Mouse (Mus musculus) embryonic facial prominence, embryonic 14.5 days (tissue): ENCODE data around the gene Marveld1. TPM values are rescaled to one million over a fixed set of nuclear protein-coding genes. Genes with fewer than 3 reads are reported as not detected.

ENCODE experiments used
- ATAC-seq: fragments of 200-750 bp; cut with Nextera tagmentation; 2 replicates; pipeline ENCODE4 v1.8.0; 2017; ENCODE audit warnings: low read depth, moderate number of reproducible peaks, moderate TSS enrichment
- DNase-seq: peaks from one replicate; pipeline ENCODE4 v3.0.0-alpha.2; 2015; ENCODE audit warnings: low spot score
- H3K27ac ChIP-seq: fragments of 300-500 bp; sonication (generic); replicated peaks from 2 replicates; pipeline ENCODE4 v1.5.1; 2014; ENCODE audit warnings: low read depth, mild to moderate bottlenecking, low read length, moderate library complexity
- H3K27me3 ChIP-seq: fragments of 300-500 bp; sonication (generic); replicated peaks from 2 replicates; pipeline ENCODE4 v1.6.1; 2014; ENCODE audit warnings: low read length; ENCODE audit not compliant: control insufficient read depth, insufficient read depth
- H3K36me3 ChIP-seq: fragments of 300-500 bp; sonication (generic); 2 replicates; pipeline ENCODE4 v1.6.1; 2014; ENCODE audit warnings: low read length, mixed read lengths; ENCODE audit not compliant: control insufficient read depth, insufficient read depth
- H3K4me1 ChIP-seq: fragments of 300-500 bp; sonication (generic); 2 replicates; pipeline ENCODE4 v1.6.1; 2014; ENCODE audit warnings: antibody characterized with exemption, low read length; ENCODE audit not compliant: control insufficient read depth, insufficient read depth
- H3K4me2 ChIP-seq: fragments of 300-500 bp; sonication (generic); 2 replicates; pipeline ENCODE4 v1.6.1; 2014; ENCODE audit warnings: low read depth, mild to moderate bottlenecking, low read length, moderate library complexity, mixed read lengths
- H3K4me3 ChIP-seq: fragments of 300-500 bp; sonication (generic); 2 replicates; pipeline ENCODE4 v1.5.1; 2014; ENCODE audit warnings: low read depth, mild to moderate bottlenecking, low read length
- H3K9ac ChIP-seq: fragments of 300-500 bp; sonication (generic); 2 replicates; pipeline ENCODE4 v1.6.1; 2014; ENCODE audit warnings: low read depth, mild to moderate bottlenecking, low read length, moderate library complexity, mixed read lengths
- H3K9me3 ChIP-seq: fragments of 300-500 bp; sonication (generic); 2 replicates; pipeline ENCODE4 v1.6.1; 2016; ENCODE audit warnings: low read length; ENCODE audit not compliant: control insufficient read depth
- WGBS: fragments of 180-500 bp; shearing (Covaris S2); extraction: QIAGEN DNeasy Blood & Tissue Kit; methylation state at CpG from one replicate; pipeline ENCODE4 v1.1.7; 2014; 5-methylcytosine and 5-hydroxymethylcytosine counted together
- polyA plus RNA-seq: library from polyadenylated mRNA; unstranded; fragments of >200 nt; fragmentation: Nextera tagmentation; extraction: Ambion mirVana; gene quantifications from 2 replicates; pipeline ENCODE4 v1.2.1, GENCODE M21; 2014

Gene Marveld1
- polyA plus RNA-seq = 19.4 and 21.0 TPM in 2 replicates

DNA sequence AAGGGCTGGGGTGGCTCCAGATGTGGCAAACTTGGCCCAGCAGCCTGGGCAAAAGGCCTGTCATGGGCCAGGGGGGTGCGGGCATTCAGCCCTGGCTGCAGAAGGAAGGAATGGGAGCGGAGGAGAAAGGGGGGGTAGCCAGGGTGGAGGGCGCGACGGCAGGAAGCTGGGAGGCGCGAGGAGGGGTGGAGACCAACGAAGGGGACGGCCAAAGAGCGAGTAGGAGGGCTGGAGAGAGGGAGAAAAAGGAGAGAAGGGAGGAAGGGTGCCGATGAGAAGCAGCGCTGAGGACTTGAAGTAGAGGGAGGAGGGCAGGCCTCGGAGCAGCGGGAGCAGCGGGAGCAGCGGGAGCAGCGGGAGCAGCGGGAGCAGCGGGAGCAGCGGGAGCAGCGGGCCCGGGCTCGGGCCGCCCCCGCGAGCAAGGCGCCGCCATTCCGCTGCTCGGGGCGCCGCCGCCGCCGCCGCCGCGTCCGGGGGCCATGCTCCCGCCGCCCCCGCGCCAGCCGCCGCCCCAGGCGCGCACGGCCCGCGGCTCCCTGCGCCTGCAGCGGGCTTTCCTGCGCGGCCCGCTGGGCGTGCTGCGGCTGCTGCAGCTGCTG lies at the start of gene Marveld1:
Gene Marveld1, plus strand, starts transcription at position 231 of the 599 bp plus-strand sequence.
- peaks cover 7% of the 10 kb centered on the region; the same call in 1 of the 2 replicates for H3K36me3 ChIP-seq
- peak within 1 kb of the TSS; percentile 77 for H3K4me3 ChIP-seq
- H3K4me2 ChIP-seq = peak within 1 kb of the TSS; percentile 72
- peaks cover 20% of the 10 kb centered on the region for H3K4me1 ChIP-seq
- H3K9ac ChIP-seq = peak within 1 kb of the TSS; percentile 89
- ATAC-seq (peak; percentile 85), DNase-seq (peak; percentile 93)
- H3K27me3 ChIP-seq = no peaks in the 10 kb centered on the region
- no peaks in the 10 kb centered on the region for H3K9me3 ChIP-seq
- WGBS = 1% methylated on average over 12 of the region's 57 CpGs
- peak within 1 kb of the TSS; percentile 94 for H3K27ac ChIP-seq

DNA sequence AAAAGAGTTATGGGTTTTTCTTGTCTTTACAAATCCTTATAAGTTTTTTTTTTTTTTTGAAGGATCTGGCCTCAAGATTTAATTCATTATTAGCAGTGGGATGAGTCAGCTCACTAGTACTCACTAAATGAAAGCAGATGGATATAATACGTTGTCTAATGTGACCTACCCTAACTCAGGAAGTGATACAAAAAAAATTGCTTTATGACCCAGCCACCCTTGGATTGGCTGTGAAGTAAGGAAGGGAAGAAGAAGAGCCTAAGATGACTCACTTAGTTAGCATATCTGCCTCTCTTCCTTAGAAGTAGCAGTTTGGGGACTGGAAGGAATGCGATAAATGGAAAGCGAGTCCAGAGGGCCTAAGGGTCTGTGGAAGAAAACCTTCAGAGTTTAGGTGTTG lies 47.8 kb upstream of the Marveld1 start:
- ATAC-seq (no peak), DNase-seq (no peak)
- no peak overlapping the region for H3K4me2 ChIP-seq
- peaks cover 27% of the 10 kb centered on the region for H3K36me3 ChIP-seq
- 68% methylated on average over 3 of the region's 3 CpGs for WGBS
- no peak overlapping the region for H3K9ac ChIP-seq
- H3K27me3 ChIP-seq = no peaks in the 10 kb centered on the region
- no peaks in the 10 kb centered on the region for H3K4me1 ChIP-seq
- H3K9me3 ChIP-seq = no peaks in the 10 kb centered on the region
- H3K27ac ChIP-seq = no peak overlapping the region
- no peak overlapping the region for H3K4me3 ChIP-seq

DNA sequence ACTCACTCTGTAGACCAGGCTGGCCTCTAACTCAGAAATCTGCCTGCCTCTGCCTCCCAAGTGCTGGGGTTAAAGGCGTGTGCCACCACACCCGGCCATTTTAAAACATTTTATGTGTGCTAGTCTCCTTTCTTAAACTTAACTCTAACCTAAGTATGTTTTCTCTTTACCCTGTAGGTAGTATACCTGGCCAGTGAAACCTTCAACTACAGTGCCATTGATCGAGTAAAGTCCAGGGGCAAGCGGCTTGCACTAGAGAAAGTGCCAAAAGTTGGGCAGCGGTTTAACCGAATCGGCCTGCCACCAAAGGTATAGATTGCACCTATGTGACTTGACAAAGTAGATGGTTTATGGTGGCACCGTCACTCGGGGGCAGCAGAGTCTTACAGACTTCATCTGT lies 42.5 kb upstream of the Marveld1 start:
- Histone ChIP-seq H3K9me3 (no peaks in the 10 kb centered on the region), H3K36me3 (peaks cover 50% of the 10 kb centered on the region), H3K27me3 (no peaks in the 10 kb centered on the region), H3K4me3 (no peak overlapping the region), H3K4me2 (no peak overlapping the region), H3K27ac (no peak overlapping the region), H3K4me1 (no peaks in the 10 kb centered on the region), H3K9ac (no peak overlapping the region)
- DNase-seq = no peak
- no peak for ATAC-seq
- 97% methylated on average over 9 of the region's 9 CpGs for WGBS

DNA sequence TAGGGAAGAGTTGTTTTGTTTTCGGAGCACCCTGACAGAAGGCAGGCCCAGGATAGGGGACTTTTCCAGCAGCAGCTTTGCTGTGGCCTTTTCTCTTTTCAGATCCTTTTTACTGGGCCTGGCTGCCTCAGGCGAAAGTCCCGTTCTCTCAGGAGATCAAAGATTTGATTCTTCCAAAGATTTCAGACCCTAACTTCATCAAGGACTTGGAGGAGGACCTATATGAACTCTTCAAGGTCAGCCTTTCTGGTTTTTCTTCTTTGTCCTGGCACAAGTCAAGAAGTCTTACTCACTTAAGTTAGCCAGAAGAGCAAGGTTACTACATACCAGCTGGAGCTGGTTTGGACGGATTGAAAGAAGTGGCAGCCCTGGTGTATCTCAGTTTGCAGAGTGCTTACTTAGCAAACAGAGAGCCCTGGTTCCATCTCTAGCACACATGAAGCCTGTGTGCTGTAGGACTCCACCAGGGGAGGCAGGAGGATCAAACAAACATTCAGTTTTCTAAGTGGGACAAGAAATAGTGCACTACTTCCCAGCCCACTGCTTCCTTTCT lies 31.3 kb upstream of the Marveld1 start:
- Histone ChIP-seq H3K9ac (no peak overlapping the region), H3K27me3 (no peaks in the 10 kb centered on the region), H3K36me3 (peaks cover 74% of the 10 kb centered on the region), H3K9me3 (no peaks in the 10 kb centered on the region), H3K27ac (no peak overlapping the region), H3K4me1 (no peaks in the 10 kb centered on the region), H3K4me2 (no peak overlapping the region), H3K4me3 (no peak overlapping the region)
- 89% methylated on average over 4 of the region's 4 CpGs for WGBS
- no peak for ATAC-seq
- DNase-seq = no peak

DNA sequence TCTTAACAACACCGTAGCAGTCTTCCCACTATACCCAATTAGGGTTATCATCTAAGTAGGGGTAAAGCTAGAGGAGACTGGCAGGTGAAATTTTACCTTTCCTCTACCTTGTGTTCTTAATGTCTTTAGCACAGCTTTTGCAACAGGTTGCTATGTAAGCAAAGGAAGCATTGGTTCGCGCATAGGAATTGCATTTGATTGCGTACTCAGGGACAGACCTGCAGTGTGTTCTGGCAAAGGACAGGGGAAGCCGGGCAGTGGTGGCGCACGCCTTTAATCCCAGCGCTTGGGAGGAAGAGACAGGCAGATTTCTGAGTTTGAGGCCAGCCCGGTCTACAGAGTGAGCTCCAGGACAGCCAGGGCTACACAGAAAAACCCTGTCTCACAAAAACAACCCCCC lies 29.1 kb upstream of the Marveld1 start:
- no peaks in the 10 kb centered on the region for H3K4me1 ChIP-seq
- H3K4me3 ChIP-seq = no peak overlapping the region
- peaks cover 94% of the 10 kb centered on the region for H3K36me3 ChIP-seq
- no peaks in the 10 kb centered on the region for H3K9me3 ChIP-seq
- no peak overlapping the region for H3K27ac ChIP-seq
- H3K9ac ChIP-seq = no peak overlapping the region
- no peaks in the 10 kb centered on the region for H3K27me3 ChIP-seq
- WGBS = 94% methylated on average over 9 of the region's 9 CpGs
- no peak for DNase-seq
- no peak overlapping the region for H3K4me2 ChIP-seq
- no peak for ATAC-seq

DNA sequence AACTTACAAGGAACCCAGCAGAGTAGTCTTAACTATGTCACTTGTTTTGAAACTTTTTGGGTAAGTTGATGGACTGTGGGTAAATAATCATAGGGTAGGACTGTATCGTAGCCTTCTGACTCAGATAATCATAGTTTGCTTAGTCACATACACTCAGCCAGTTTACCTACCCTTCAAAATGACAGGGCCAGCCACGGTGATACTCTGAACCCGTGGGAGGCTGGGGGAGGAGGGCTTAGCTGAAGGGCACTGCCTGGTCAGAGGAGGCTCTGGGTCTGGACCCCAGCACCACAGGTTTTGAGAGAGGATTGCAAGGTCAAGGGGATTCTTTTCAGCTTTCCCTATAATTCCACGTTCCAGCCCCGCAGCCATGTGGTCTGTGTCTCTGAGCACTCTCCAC lies 28.6 kb upstream of the Marveld1 start:
- no peak overlapping the region for H3K4me3 ChIP-seq
- H3K4me1 ChIP-seq = no peaks in the 10 kb centered on the region
- peaks cover 94% of the 10 kb centered on the region for H3K36me3 ChIP-seq
- H3K9ac ChIP-seq = no peak overlapping the region
- 81% methylated on average over 5 of the region's 5 CpGs for WGBS
- DNase-seq = no peak
- no peak overlapping the region for H3K4me2 ChIP-seq
- ATAC-seq = no peak
- H3K27me3 ChIP-seq = no peaks in the 10 kb centered on the region
- no peak overlapping the region for H3K27ac ChIP-seq
- H3K9me3 ChIP-seq = no peaks in the 10 kb centered on the region

DNA sequence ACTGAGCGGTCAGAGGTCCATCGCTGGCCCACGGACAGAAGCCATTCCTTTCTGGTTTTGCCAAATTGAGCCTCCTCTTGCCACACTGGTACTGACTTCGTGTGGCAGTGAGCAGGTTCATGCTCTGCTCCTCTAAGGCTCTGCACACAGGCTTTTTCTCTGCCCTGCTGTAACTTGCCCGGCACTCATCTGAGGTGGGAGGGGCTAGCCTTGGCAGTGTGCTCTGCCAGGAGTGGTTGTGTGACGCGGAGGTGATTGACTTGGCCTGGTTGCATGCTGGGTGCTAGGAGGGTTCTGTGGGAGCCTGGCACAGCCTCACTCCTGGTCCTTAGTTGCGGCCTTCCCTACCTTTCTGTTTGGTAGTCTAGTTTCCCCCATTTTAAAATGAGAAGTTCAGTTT lies 26.7 kb upstream of the Marveld1 start:
- no peak overlapping the region for H3K9ac ChIP-seq
- no peak overlapping the region for H3K4me2 ChIP-seq
- DNase-seq (no peak), ATAC-seq (no peak)
- no peaks in the 10 kb centered on the region for H3K9me3 ChIP-seq
- no peaks in the 10 kb centered on the region for H3K4me1 ChIP-seq
- 95% methylated on average over 8 of the region's 8 CpGs for WGBS
- H3K27ac ChIP-seq = no peak overlapping the region
- no peaks in the 10 kb centered on the region for H3K27me3 ChIP-seq
- H3K36me3 ChIP-seq = peaks cover 98% of the 10 kb centered on the region
- H3K4me3 ChIP-seq = no peak overlapping the region

DNA sequence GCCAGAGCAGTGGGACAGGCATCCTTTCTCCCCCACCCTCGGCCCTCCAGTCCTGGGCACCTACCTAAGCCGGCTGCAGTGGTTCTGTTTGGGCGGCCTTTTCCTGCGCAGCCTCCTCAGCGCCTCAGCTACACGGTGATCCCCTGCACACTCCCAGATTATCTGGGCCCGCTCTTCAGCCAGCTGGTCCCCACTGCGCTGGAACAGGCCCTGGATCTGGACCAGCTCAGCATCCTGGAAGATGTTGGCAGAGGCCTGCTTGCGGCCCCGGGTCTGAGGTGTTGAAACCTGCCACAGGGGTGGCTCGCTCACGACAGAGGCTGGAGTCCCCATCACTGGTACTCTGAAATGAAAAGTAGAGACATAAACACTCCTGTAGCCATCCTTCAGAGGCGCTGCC lies 22.5 kb upstream of the Marveld1 start:
- no peak for DNase-seq
- 89% methylated on average over 13 of the region's 13 CpGs for WGBS
- Histone ChIP-seq H3K27me3 (no peaks in the 10 kb centered on the region), H3K27ac (no peak overlapping the region), H3K4me2 (no peak overlapping the region), H3K9ac (no peak overlapping the region), H3K9me3 (no peaks in the 10 kb centered on the region), H3K4me3 (no peak overlapping the region), H3K36me3 (peaks cover 57% of the 10 kb centered on the region), H3K4me1 (peaks cover 14% of the 10 kb centered on the region)
- ATAC-seq = no peak
